Mouse (Mus musculus): Measurements from ENCODE around the gene Wwc2. TPM values are rescaled to one million over a fixed set of nuclear protein-coding genes. Genes with fewer than 3 reads are reported as not detected.

The Wwc2 gene
- polyA plus RNA-seq, 1 experiment from 2014 or later: 18.3 TPM

GRCm38 (mm10) chr8:47971121-47971520 lies 19.6 kb downstream of the Wwc2 start:
- H3K27ac ChIP-seq: peak overlapping the region; percentile 82

GRCm38 (mm10) chr8:47970576-47970975 lies 20.1 kb downstream of the Wwc2 start:
- H3K36me3 ChIP-seq (ENCODE audit: insufficient read depth, low read length): no peaks in the 10 kb centered on the region
- ATAC-seq (replicated peaks; ENCODE audit: low FRiP score, low read depth) (peak; percentile 84), DNase-seq (ENCODE audit: low spot score) (peak; percentile 50)
- 0 out of 2 replicates have a peak, but pooled peaks have one; percentile 10 for TF ChIP-seq CTCF (IDR thresholded peaks at IDR 0.05; ENCODE audit: low read depth)
- no peaks in the 10 kb centered on the region for H3K27me3 ChIP-seq (ENCODE audit: insufficient read depth, low read length)
- H3K4me3 ChIP-seq (replicated peaks; ENCODE audit: low read depth, low read length): no peak overlapping the region
- H3K9me3 ChIP-seq (replicated peaks; ENCODE audit: low read length): no peaks in the 10 kb centered on the region
- peak overlapping the region; percentile 37; the same call in 1 of the 2 replicates for H3K4me2 ChIP-seq (ENCODE audit: low read length)
- no peak overlapping the region for H3K9ac ChIP-seq (ENCODE audit: low read depth, low read length)
- 52% methylated on average over 5 of the region's 5 CpGs for WGBS
- H3K4me1 ChIP-seq (replicated peaks; ENCODE audit: insufficient read depth, low read length): peaks cover 34% of the 10 kb centered on the region
- peak overlapping the region; percentile 82 for H3K27ac ChIP-seq

More at GRCm38 (mm10) chr8:47971121-47971520, 19.6 kb downstream of the Wwc2 start:
- Histone ChIP-seq H3K36me3 (ENCODE audit: insufficient read depth, low read length) (no peaks in the 10 kb centered on the region), H3K4me2 (ENCODE audit: low read length) (peak overlapping the region; percentile 37; the same call in 1 of the 2 replicates), H3K27me3 (ENCODE audit: insufficient read depth, low read length) (no peaks in the 10 kb centered on the region), H3K4me3 (replicated peaks; ENCODE audit: low read depth, low read length) (no peak overlapping the region), H3K9me3 (replicated peaks; ENCODE audit: low read length) (no peaks in the 10 kb centered on the region), H3K4me1 (replicated peaks; ENCODE audit: insufficient read depth, low read length) (peaks cover 35% of the 10 kb centered on the region), H3K9ac (ENCODE audit: low read depth, low read length) (no peak overlapping the region)
- 32% methylated on average over 2 of the region's 2 CpGs for WGBS
- DNase-seq (ENCODE audit: low spot score) (peak; percentile 40), ATAC-seq (replicated peaks; ENCODE audit: low FRiP score, low read depth) (0 out of 2 replicates have a peak, but pooled peaks have one; percentile 1)
- no peak for TF ChIP-seq CTCF (IDR thresholded peaks at IDR 0.05; ENCODE audit: low read depth)

DNA sequence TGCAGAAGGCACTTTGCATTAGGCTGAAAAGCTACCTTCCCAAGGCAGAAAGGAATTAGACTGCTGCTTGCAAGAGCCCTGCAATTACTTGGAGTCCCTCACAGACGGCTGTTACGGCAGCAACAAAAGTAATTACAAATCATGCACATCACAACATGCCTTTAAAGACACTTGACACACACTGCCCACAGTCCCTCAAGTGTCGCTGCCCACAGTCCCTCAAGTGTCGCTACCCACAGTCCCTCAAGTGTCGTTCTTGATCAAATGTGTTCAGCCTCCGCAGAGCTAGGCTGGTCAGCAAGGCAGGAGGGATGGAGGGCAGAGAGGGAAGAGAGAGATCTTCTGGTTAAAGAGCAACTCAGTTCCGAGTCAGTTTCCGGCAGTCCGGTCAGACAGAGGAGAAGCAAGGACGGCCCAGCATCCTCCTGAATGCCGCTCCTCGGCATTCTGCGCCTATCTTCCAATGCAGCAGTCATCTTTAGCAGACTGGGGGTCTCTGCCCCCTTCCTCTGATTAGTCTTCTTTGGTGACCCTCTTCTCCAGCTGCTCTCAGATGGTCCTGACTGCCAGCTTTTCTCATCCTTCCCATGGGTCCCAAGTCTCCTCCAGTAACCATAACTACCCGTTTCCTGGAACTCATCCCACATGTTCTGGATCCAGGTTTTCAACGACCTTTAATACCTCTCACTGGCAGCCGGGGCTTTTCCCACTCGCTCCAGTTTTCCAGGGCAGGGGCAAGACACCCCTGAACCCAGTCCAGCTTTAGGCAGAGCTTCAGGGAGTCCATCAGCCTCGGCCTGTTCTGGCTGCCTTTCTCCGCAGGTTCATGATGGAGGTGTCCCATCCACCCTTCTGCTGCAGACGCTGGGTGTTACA lies 23.4 kb downstream of the Wwc2 start:
- ATAC-seq (replicated peaks; ENCODE audit: low FRiP score, low read depth) (no peak), DNase-seq (ENCODE audit: low spot score) (no peak)
- H3K9ac ChIP-seq (ENCODE audit: low read depth, low read length): no peak overlapping the region
- TF ChIP-seq CTCF (IDR thresholded peaks at IDR 0.05; ENCODE audit: low read depth): no peak
- H3K4me1 ChIP-seq (replicated peaks; ENCODE audit: insufficient read depth, low read length): peaks cover 26% of the 10 kb centered on the region
- H3K27ac ChIP-seq: peak overlapping the region; percentile 36; the same call in 1 of the 2 replicates
- H3K4me2 ChIP-seq (ENCODE audit: low read length): no peak overlapping the region
- H3K9me3 ChIP-seq (replicated peaks; ENCODE audit: low read length): no peaks in the 10 kb centered on the region
- H3K27me3 ChIP-seq (ENCODE audit: insufficient read depth, low read length): no peaks in the 10 kb centered on the region
- 49% methylated on average over 20 of the region's 20 CpGs for WGBS
- H3K4me3 ChIP-seq (replicated peaks; ENCODE audit: low read depth, low read length): no peak overlapping the region
- no peaks in the 10 kb centered on the region for H3K36me3 ChIP-seq (ENCODE audit: insufficient read depth, low read length)

DNA sequence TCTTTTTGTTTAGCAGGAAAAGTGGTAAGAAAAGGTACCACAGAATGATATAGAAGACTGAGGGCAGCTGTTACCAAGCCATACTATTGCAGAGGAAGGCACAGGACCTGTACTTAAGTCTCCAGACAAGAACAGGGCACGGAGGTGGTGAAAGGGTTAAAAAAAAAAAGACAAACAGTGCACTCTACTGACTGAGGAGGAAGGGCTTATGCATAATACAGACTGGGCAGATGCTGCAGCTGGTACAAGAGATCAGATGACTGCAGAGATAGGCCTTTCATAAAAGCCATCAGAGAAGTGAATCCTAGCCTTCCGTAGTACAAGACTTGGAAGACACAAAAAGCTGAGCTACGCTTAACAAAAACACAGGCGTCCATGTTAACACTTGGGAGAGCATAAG lies 28.2 kb downstream of the Wwc2 start:
- no peak for TF ChIP-seq CTCF (IDR thresholded peaks at IDR 0.05; ENCODE audit: low read depth)
- no peak for DNase-seq (ENCODE audit: low spot score)
- Histone ChIP-seq H3K4me3 (replicated peaks; ENCODE audit: low read depth, low read length) (no peak overlapping the region), H3K27me3 (ENCODE audit: insufficient read depth, low read length) (no peaks in the 10 kb centered on the region), H3K9ac (ENCODE audit: low read depth, low read length) (no peak overlapping the region), H3K9me3 (replicated peaks; ENCODE audit: low read length) (no peaks in the 10 kb centered on the region), H3K36me3 (ENCODE audit: insufficient read depth, low read length) (no peaks in the 10 kb centered on the region), H3K4me2 (ENCODE audit: low read length) (no peak overlapping the region), H3K27ac (no peak overlapping the region), H3K4me1 (replicated peaks; ENCODE audit: insufficient read depth, low read length) (peaks cover 11% of the 10 kb centered on the region; the same call in 1 of the 2 replicates)
- 58% methylated on average over 4 of the region's 4 CpGs for WGBS
- no peak for ATAC-seq (replicated peaks; ENCODE audit: low FRiP score, low read depth)

DNA sequence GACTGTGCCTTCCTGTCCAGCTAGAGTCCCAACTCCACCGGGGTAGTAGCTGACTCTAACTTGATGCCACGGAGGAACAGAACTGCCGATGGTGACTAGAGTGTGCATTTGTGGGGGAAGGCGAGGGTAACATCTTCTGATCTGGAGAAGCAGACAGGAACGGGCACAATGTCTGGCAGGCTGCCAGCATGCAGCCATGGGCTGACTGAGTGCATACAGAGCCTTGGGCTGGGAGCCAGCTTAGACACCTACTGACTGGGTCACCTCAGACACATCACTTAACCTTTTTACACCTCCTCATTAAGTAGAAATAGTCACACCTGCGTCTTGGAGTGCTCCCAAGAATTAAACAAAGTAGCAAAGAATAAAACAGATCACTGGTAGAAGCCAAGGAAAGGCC lies 28.7 kb downstream of the Wwc2 start:
- TF ChIP-seq CTCF (IDR thresholded peaks at IDR 0.05; ENCODE audit: low read depth): no peak
- Histone ChIP-seq H3K27ac (no peak overlapping the region), H3K36me3 (ENCODE audit: insufficient read depth, low read length) (no peaks in the 10 kb centered on the region), H3K9ac (ENCODE audit: low read depth, low read length) (no peak overlapping the region), H3K4me3 (replicated peaks; ENCODE audit: low read depth, low read length) (no peak overlapping the region), H3K4me1 (replicated peaks; ENCODE audit: insufficient read depth, low read length) (peaks cover 6% of the 10 kb centered on the region; the same call in 1 of the 2 replicates), H3K27me3 (ENCODE audit: insufficient read depth, low read length) (no peaks in the 10 kb centered on the region), H3K4me2 (ENCODE audit: low read length) (no peak overlapping the region), H3K9me3 (replicated peaks; ENCODE audit: low read length) (no peaks in the 10 kb centered on the region)
- WGBS: 39% methylated on average over 6 of the region's 6 CpGs
- ATAC-seq (replicated peaks; ENCODE audit: low FRiP score, low read depth) (0 out of 2 replicates have a peak, but pooled peaks have one; percentile 29), DNase-seq (ENCODE audit: low spot score) (no peak)

DNA sequence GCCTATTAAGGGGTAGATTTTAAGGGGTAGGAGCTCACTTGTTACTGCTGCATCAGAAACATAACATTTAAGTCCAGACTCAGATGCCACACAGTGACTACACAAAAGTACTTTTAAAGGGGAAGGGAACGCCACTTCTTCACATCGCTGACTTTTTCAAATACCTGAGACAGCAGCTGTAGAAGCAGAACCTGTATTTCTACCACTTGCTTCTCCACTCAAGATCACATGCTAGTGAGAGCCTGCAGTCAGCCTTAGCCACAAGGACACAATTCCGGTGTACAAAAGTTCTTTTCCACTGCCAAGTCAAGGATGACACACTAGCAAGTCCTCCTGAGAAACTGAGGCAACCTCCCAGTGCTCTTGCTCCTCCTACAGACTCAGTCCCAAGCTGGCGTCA lies 33.2 kb downstream of the Wwc2 start:
- no peak overlapping the region for H3K27ac ChIP-seq

More for the DNA sequence above, 33.2 kb downstream of the Wwc2 start:
- H3K27me3 ChIP-seq (ENCODE audit: insufficient read depth, low read length): no peaks in the 10 kb centered on the region
- H3K4me1 ChIP-seq (replicated peaks; ENCODE audit: insufficient read depth, low read length): peaks cover under 1% of the 10 kb centered on the region; the same call in 1 of the 2 replicates
- 82% methylated on average over 4 of the region's 4 CpGs for WGBS
- no peaks in the 10 kb centered on the region for H3K9me3 ChIP-seq (replicated peaks; ENCODE audit: low read length)
- H3K36me3 ChIP-seq (ENCODE audit: insufficient read depth, low read length): no peaks in the 10 kb centered on the region
- no peak overlapping the region for H3K4me3 ChIP-seq (replicated peaks; ENCODE audit: low read depth, low read length)
- no peak for ATAC-seq (replicated peaks; ENCODE audit: low FRiP score, low read depth)
- no peak overlapping the region for H3K4me2 ChIP-seq (ENCODE audit: low read length)
- no peak for DNase-seq (ENCODE audit: low spot score)
- TF ChIP-seq CTCF (IDR thresholded peaks at IDR 0.05; ENCODE audit: low read depth): no peak
- H3K9ac ChIP-seq (ENCODE audit: low read depth, low read length): no peak overlapping the region
